In the genomic region with DNA sequence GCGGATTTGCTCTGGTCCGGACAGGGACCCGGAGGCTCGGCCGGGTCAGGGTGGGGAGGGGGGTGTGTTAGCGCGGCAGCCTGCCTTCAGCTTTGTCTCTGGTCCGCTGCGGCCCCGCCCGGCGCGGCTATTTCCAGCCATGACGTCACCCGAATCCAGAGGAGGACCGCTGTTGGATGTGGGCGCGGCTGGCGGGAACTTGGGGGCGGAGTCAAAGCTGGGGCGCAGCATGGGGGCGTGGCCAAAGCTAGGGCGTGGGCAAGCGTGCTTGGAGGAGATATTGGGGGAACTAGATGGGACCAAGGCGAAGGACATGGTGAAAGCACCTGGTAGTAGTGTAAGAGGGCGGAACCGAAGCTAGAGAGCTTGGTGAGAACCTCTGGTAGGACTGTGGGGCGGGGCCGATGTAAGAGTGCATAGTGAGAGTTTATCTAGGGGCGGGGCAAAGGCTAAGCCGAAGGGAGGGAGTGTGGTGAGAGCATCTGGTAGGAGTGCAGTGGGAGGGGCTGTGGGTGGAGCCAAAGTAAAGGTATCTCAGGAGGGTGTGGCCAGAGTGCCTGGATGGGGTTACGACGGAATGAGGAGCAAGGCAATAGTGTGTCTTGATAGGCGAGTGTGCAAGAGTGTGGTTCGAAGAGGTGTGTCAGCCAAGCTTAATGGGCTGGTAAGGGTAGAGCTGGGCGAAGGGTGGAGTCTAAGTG, we compare ENCODE assay signal across 1 mouse cellular context.
TF ChIP-seq lines count a peak whose summit lies in the region.

No protein-coding gene starts in this region.

TF ChIP-seq in C2C12, 6 proteins besides CTCF, POLR2A, EP300 and RAD21 (continued from another document):
- no peak for TF ChIP-seq MYOD1 (IDR thresholded peaks at IDR 0.05; ENCODE audit: control insufficient read depth, insufficient read length, low read depth)
- TF ChIP-seq FOSL1 (IDR thresholded peaks at IDR 0.05; ENCODE audit: insufficient read depth, low read length, poor library complexity, severe bottlenecking), result no peak
- TF ChIP-seq USF1 (IDR thresholded peaks at IDR 0.05; ENCODE audit: low read depth), result no peak
